Mouse (Mus musculus): ENCODE results near the gene Col5a3. TPM values are rescaled to one million over a fixed set of nuclear protein-coding genes. Genes with fewer than 3 reads are reported as not detected.

The Col5a3 gene
- total RNA-seq, 1 experiment from 2014 or later = not detected

- no peak for ATAC-seq (replicated peaks; ENCODE audit: insufficient number of reproducible peaks, low FRiP score, low TSS enrichment, poor library complexity, severe bottlenecking)
These were observed 2.2 kb downstream of the Col5a3 start for GRCm38 (mm10) chr9:20812537-20813271.

- no peak for ATAC-seq (replicated peaks; ENCODE audit: insufficient number of reproducible peaks, low FRiP score, low TSS enrichment, poor library complexity, severe bottlenecking)
These were observed 4.1 kb downstream of the Col5a3 start for GRCm38 (mm10) chr9:20810773-20811172.

- no peak for ATAC-seq (replicated peaks; ENCODE audit: insufficient number of reproducible peaks, low FRiP score, low TSS enrichment, poor library complexity, severe bottlenecking)
These were observed 4.6 kb downstream of the Col5a3 start for GRCm38 (mm10) chr9:20810271-20810670.

GRCm38 (mm10) chr9:20805706-20806105 lies 9.2 kb downstream of the Col5a3 start:
- ATAC-seq (replicated peaks; ENCODE audit: insufficient number of reproducible peaks, low FRiP score, low TSS enrichment, poor library complexity, severe bottlenecking) = no peak

GRCm38 (mm10) chr9:20805159-20805495 lies 9.7 kb downstream of the Col5a3 start:
- ATAC-seq (replicated peaks; ENCODE audit: insufficient number of reproducible peaks, low FRiP score, low TSS enrichment, poor library complexity, severe bottlenecking) = no peak

- no peak for ATAC-seq (replicated peaks; ENCODE audit: insufficient number of reproducible peaks, low FRiP score, low TSS enrichment, poor library complexity, severe bottlenecking)
These were observed 10.4 kb downstream of the Col5a3 start for GRCm38 (mm10) chr9:20804266-20805158.

GRCm38 (mm10) chr9:20794108-20794806 lies 20.6 kb downstream of the Col5a3 start:
- ATAC-seq (replicated peaks; ENCODE audit: insufficient number of reproducible peaks, low FRiP score, low TSS enrichment, poor library complexity, severe bottlenecking) = no peak

DNA sequence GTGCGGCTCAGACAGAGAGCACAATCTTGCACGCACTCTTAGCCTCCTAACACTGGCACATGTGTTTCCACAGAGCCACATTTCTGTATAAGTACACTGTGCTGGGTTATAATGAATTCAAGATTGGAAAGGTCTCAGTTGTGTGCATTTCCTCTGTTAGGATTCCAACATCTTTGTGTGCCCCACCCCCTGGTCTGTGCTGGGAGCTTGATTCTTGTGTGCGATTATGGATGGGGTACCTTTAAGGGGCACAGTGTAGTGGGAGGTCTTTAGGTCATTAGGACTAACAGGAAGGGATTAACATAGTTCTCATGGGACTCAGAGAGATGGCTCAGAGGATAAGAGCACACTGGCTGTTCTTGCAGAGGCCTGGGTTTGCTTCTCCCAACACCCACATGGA lies 24.5 kb downstream of the Col5a3 start:
- ATAC-seq (replicated peaks; ENCODE audit: insufficient number of reproducible peaks, low FRiP score, low TSS enrichment, poor library complexity, severe bottlenecking) = no peak

- no peak for ATAC-seq (replicated peaks; ENCODE audit: insufficient number of reproducible peaks, low FRiP score, low TSS enrichment, poor library complexity, severe bottlenecking)
These were observed 25.2 kb downstream of the Col5a3 start for GRCm38 (mm10) chr9:20789651-20790050.

DNA sequence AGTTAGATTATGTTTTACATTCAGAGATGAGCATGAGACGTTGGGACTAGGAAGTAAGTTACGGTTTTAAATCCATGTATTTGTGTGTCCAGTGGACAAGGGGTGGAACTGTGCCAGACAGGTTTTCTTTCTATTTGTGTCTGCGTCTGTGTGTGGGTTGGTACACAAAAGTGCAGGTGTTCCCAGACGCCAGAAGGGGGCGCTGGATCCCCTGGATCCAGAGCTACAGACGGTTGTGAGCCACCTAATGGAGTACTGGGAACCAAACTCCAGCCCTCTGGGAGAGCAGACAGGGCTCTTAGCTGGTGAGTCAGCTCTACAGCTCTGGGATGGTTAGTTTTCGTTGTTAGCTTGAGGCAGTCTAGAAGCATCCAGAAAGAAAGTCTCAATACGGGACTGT lies 26.9 kb downstream of the Col5a3 start:
- no peak for ATAC-seq (replicated peaks; ENCODE audit: insufficient number of reproducible peaks, low FRiP score, low TSS enrichment, poor library complexity, severe bottlenecking)

GRCm38 (mm10) chr9:20785055-20785454 lies 29.8 kb downstream of the Col5a3 start:
- no peak for ATAC-seq (replicated peaks; ENCODE audit: insufficient number of reproducible peaks, low FRiP score, low TSS enrichment, poor library complexity, severe bottlenecking)

- no peak for ATAC-seq (replicated peaks; ENCODE audit: insufficient number of reproducible peaks, low FRiP score, low TSS enrichment, poor library complexity, severe bottlenecking)
These were observed 33.6 kb downstream of the Col5a3 start for GRCm38 (mm10) chr9:20781286-20781685.

- ATAC-seq (replicated peaks; ENCODE audit: insufficient number of reproducible peaks, low FRiP score, low TSS enrichment, poor library complexity, severe bottlenecking) = no peak
These were observed 49.6 kb downstream of the Col5a3 start for GRCm38 (mm10) chr9:20765274-20765673.

DNA sequence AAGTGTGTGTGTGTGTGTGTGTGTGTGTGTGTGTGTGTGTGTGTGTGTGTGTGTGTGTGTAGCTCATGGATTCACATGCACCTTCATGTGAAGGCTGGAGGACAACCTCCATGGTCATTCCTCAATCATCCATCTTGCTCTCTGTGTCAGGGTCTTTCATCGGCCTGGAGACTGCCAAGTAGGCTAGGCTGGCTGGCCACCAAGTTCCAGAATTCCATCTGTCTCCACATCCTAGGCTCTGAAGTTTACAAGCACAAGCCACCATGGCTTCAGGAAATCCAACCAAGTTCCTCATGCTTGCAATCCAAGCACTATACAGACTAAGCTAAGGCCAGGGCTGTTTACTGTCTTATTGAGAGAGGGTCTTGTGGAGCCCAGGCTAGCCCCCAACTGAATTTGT lies 51.8 kb downstream of the Col5a3 start:
- ATAC-seq (replicated peaks; ENCODE audit: insufficient number of reproducible peaks, low FRiP score, low TSS enrichment, poor library complexity, severe bottlenecking) = no peak

GRCm38 (mm10) chr9:20762197-20762961 lies 52.5 kb downstream of the Col5a3 start:
- ATAC-seq (replicated peaks; ENCODE audit: insufficient number of reproducible peaks, low FRiP score, low TSS enrichment, poor library complexity, severe bottlenecking) = no peak

DNA sequence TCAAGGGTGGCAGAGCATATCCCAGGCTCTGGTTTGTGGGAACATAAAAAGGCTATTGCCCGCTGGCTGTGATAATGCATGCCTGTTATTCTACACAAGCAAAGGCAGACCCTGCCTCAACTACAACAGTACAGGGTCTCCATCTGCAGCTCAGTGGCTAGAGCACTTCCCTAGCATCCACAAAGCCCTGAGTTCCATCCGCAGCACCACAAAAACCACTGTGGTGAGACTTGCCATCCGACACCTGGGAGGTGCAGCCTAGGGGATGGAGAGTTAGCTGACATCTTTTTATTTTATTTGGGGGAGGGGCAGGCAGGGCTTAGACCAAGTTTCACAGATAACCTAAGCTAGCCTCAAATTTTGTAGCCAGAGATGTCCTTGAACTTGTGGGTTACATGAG lies 53.5 kb downstream of the Col5a3 start:
- ATAC-seq (replicated peaks; ENCODE audit: insufficient number of reproducible peaks, low FRiP score, low TSS enrichment, poor library complexity, severe bottlenecking) = no peak

DNA sequence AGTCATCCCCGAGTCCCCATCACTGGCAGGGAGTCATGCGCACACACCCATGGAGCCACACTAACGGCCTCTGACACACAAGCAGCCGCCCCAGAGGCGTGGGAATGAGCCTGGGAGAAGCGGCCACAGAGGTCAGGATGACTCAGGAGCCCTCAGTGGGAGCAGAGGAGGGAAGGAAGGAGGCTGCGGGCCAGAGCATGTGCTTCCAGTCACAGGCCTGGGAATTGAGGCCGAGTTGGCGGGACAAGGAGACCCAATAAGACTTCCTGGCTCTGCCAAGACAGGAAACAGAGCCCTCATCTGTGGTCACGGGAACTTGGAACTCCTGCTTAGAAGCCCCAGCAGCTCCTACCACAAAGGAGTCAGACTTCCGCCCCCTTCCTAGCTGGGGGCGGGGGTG lies 54.1 kb downstream of the Col5a3 start:
- ATAC-seq (replicated peaks; ENCODE audit: insufficient number of reproducible peaks, low FRiP score, low TSS enrichment, poor library complexity, severe bottlenecking) = no peak

- no peak for ATAC-seq (replicated peaks; ENCODE audit: insufficient number of reproducible peaks, low FRiP score, low TSS enrichment, poor library complexity, severe bottlenecking)
These were observed 56.0 kb downstream of the Col5a3 start for GRCm38 (mm10) chr9:20758896-20759295.

- no peak for ATAC-seq (replicated peaks; ENCODE audit: insufficient number of reproducible peaks, low FRiP score, low TSS enrichment, poor library complexity, severe bottlenecking)
These were observed 56.6 kb downstream of the Col5a3 start for GRCm38 (mm10) chr9:20758243-20758642.
